Mouse (Mus musculus) hindbrain, postnatal 0 days (tissue): ENCODE data around the gene Lce3c. TPM values are rescaled to one million over a fixed set of nuclear protein-coding genes. Genes with fewer than 3 reads are reported as not detected.

Source experiments
- ATAC-seq: fragments of 200-750 bp; cut with Nextera tagmentation; 2 replicates; pipeline ENCODE4 v1.8.0; 2017; ENCODE audit warnings: mild to moderate bottlenecking, moderate TSS enrichment, moderate library complexity
- DNase-seq: peaks from one replicate; pipeline ENCODE4 v3.0.0-alpha.2; 2015; ENCODE audit warnings: low spot score
- H3K27ac ChIP-seq: fragments of 300-500 bp; sonication (generic); 2 replicates; pipeline ENCODE4 v1.5.1; 2014; ENCODE audit warnings: mild to moderate bottlenecking
- H3K27me3 ChIP-seq: fragments of 300-500 bp; sonication (generic); 2 replicates; pipeline ENCODE4 v1.6.1; 2014; ENCODE audit warnings: low read length, mixed read lengths; ENCODE audit not compliant: insufficient read depth
- H3K36me3 ChIP-seq: fragments of 300-500 bp; sonication (generic); 2 replicates; pipeline ENCODE4 v1.6.1; 2014; ENCODE audit warnings: low read length, mixed read lengths; ENCODE audit not compliant: insufficient read depth
- H3K4me1 ChIP-seq: fragments of 300-500 bp; sonication (generic); 2 replicates; pipeline ENCODE4 v1.6.1; 2014; ENCODE audit warnings: antibody characterized with exemption, low read length, mixed read lengths; ENCODE audit not compliant: insufficient read depth
- H3K4me2 ChIP-seq: fragments of 300-500 bp; sonication (generic); 2 replicates; pipeline ENCODE4 v1.6.1; 2014; ENCODE audit warnings: low read depth, mild to moderate bottlenecking, low read length, moderate library complexity, mixed read lengths
- H3K4me3 ChIP-seq: fragments of 300-500 bp; sonication (generic); 2 replicates; pipeline ENCODE4 v1.5.1; 2014; ENCODE audit warnings: low read length
- H3K9ac ChIP-seq: fragments of 300-500 bp; sonication (generic); replicated peaks from 2 replicates; pipeline ENCODE4 v1.6.1; 2014; ENCODE audit warnings: mild to moderate bottlenecking, low read length, moderate library complexity, mixed read lengths
- H3K9me3 ChIP-seq: fragments of 300-500 bp; sonication (generic); 2 replicates; pipeline ENCODE4 v1.6.1; 2016; ENCODE audit warnings: low read length, mixed read lengths
- CTCF ChIP-seq: IDR thresholded peaks from 2 replicates; pipeline ENCODE4 v1.5.1; 2016; ENCODE audit warnings: antibody characterized with exemption, control low read depth, low read depth
- WGBS: fragments of 180-500 bp; shearing (Covaris S2); extraction: QIAGEN DNeasy Blood & Tissue Kit; methylation state at CpG from one replicate; pipeline ENCODE4 v1.1.7; 2014; 5-methylcytosine and 5-hydroxymethylcytosine counted together
- polyA plus RNA-seq: library from polyadenylated mRNA; unstranded; fragments of >200 nt; fragmentation: Nextera tagmentation; extraction: Ambion mirVana; gene quantifications from 2 replicates; pipeline ENCODE4 v1.2.1, GENCODE M21; 2015
- total RNA-seq: library from RNA; depleted of rRNA; stranded (reverse); fragments of >200 nt; gene quantifications from 2 replicates; pipeline ENCODE4 v1.2.3, GENCODE M21; 2014; rRNA removed

Gene Lce3c
- total RNA-seq, result not detected in 2 replicates
- polyA plus RNA-seq, result 0.46 and 1.3 TPM in 2 replicates

DNA sequence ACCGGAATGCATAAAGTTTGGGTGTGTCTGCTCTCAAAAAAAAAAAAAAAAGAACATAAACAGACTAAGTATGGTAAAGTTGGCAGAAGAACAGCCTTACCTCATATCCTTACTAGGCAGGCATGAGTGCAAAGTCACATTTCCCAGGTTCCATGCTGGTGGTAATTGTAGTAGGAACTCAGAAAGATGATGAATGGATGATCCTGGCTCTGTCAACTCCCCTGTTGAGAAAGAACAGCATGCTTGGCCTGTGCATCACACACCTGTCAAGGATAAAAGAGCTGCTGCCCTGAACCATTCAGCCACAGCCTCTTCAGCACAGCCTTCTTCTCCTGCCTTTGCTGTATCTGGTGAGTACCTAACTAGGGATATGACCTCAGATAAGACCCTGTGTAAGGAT, at the start of gene Lce3c:
TSS of gene Lce3c (plus strand) at position 301 of the 400 bp plus-strand sequence.
- DNase-seq (no peak), ATAC-seq (no peak)
- no peak within 1 kb of the TSS for H3K9ac ChIP-seq
- no peak for TF ChIP-seq CTCF
- H3K4me2 ChIP-seq, result no peak within 1 kb of the TSS
- H3K27me3 ChIP-seq, result no peaks in the 10 kb centered on the region
- H3K36me3 ChIP-seq, result no peaks in the 10 kb centered on the region
- no peaks in the 10 kb centered on the region for H3K9me3 ChIP-seq
- 78% methylated on average over 1 of the region's 1 CpGs for WGBS
- no peak within 1 kb of the TSS for H3K27ac ChIP-seq
- no peak within 1 kb of the TSS for H3K4me3 ChIP-seq
- H3K4me1 ChIP-seq, result no peaks in the 10 kb centered on the region

- no peak overlapping the region for H3K9ac ChIP-seq
- H3K36me3 ChIP-seq, result no peaks in the 10 kb centered on the region
- no peak for TF ChIP-seq CTCF
- no peak overlapping the region for H3K27ac ChIP-seq
- no peaks in the 10 kb centered on the region for H3K4me1 ChIP-seq
- no peaks in the 10 kb centered on the region for H3K27me3 ChIP-seq
- no peak overlapping the region for H3K4me2 ChIP-seq
- DNase-seq (no peak), ATAC-seq (no peak)
- H3K9me3 ChIP-seq, result no peaks in the 10 kb centered on the region
- 56% methylated on average over 1 of the region's 1 CpGs for WGBS
- H3K4me3 ChIP-seq, result no peak overlapping the region
These were observed 49.8 kb upstream of the Lce3c start for GRCm38 (mm10) chr3:92894489-92894888.

GRCm38 (mm10) chr3:92902992-92903391, 41.3 kb upstream of the Lce3c start:
- H3K9ac ChIP-seq, result no peak overlapping the region
- H3K36me3 ChIP-seq, result no peaks in the 10 kb centered on the region
- WGBS, result 26% methylated on average over 3 of the region's 3 CpGs
- ATAC-seq (no peak), DNase-seq (peak; percentile 25)
- H3K27ac ChIP-seq, result no peak overlapping the region
- peak; percentile 66 for TF ChIP-seq CTCF
- no peak overlapping the region for H3K4me3 ChIP-seq
- H3K4me1 ChIP-seq, result no peaks in the 10 kb centered on the region
- H3K4me2 ChIP-seq, result no peak overlapping the region
- no peaks in the 10 kb centered on the region for H3K9me3 ChIP-seq
- H3K27me3 ChIP-seq, result no peaks in the 10 kb centered on the region

DNA sequence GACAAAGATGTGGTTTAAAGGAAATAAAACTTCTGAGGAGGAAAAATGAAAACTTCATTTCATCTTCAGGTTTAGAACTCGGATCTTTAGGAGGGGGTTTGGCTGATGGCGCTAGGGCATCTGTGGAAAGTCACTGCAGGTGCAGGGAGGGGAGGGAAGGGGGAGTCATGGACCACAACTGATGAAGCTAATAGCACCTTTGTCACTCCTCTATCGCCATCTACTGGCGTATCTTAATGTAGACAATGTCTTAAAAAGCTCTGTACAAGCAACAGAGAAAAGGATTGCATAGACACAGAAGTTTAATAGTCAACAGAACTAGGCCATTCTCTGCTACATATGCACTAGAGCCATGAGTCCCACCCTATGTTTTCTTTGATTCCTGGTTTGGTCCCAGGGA, 40.6 kb upstream of the Lce3c start:
- ATAC-seq, result peak; percentile 64; the same call in 1 of the 2 replicates
- H3K4me1 ChIP-seq, result no peaks in the 10 kb centered on the region
- WGBS, result 22% methylated on average over 4 of the region's 4 CpGs
- no peak overlapping the region for H3K4me2 ChIP-seq
- peak; percentile 75 for DNase-seq
- H3K9ac ChIP-seq, result no peak overlapping the region
- no peak overlapping the region for H3K27ac ChIP-seq
- no peaks in the 10 kb centered on the region for H3K9me3 ChIP-seq
- H3K4me3 ChIP-seq, result no peak overlapping the region
- peak; percentile 70 for TF ChIP-seq CTCF
- H3K36me3 ChIP-seq, result no peaks in the 10 kb centered on the region
- H3K27me3 ChIP-seq, result no peaks in the 10 kb centered on the region

GRCm38 (mm10) chr3:92905182-92905581, 39.1 kb upstream of the Lce3c start:
- Histone ChIP-seq H3K36me3 (no peaks in the 10 kb centered on the region), H3K27ac (no peak overlapping the region), H3K27me3 (no peaks in the 10 kb centered on the region), H3K9me3 (no peaks in the 10 kb centered on the region), H3K4me2 (no peak overlapping the region), H3K4me1 (no peaks in the 10 kb centered on the region), H3K4me3 (no peak overlapping the region), H3K9ac (no peak overlapping the region)
- 54% methylated on average over 3 of the region's 3 CpGs for WGBS
- TF ChIP-seq CTCF, result no peak
- DNase-seq (no peak), ATAC-seq (no peak)

DNA sequence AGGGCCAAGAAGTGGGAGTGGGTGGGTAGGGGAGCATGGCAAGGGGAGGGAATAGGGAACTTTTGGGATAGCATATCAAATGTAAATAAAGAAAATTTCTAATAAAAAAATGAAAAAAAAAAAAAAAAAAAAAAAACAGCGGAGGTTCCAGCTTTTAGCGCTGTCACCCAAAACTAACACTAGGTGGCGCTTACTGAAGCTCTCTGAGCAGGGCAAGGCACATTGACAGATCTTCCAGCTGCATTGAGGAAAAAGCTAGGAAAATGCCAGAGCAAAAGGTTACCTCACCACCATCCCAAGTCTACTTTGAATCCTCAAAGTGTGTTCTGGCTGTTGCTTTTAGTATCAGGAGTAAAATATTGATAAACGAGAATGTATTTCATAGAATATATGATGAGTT, 36.7 kb upstream of the Lce3c start:
- 25% methylated on average over 4 of the region's 4 CpGs for WGBS
- peak; percentile 80 for DNase-seq
- TF ChIP-seq CTCF, result peak; percentile 72
- Histone ChIP-seq H3K27ac (no peak overlapping the region), H3K4me1 (no peaks in the 10 kb centered on the region), H3K27me3 (no peaks in the 10 kb centered on the region), H3K4me2 (no peak overlapping the region), H3K9me3 (no peaks in the 10 kb centered on the region), H3K9ac (no peak overlapping the region), H3K36me3 (no peaks in the 10 kb centered on the region), H3K4me3 (no peak overlapping the region)
- peak; percentile 59; the same call in 1 of the 2 replicates for ATAC-seq

- WGBS, result 61% methylated on average over 4 of the region's 4 CpGs
- no peaks in the 10 kb centered on the region for H3K4me1 ChIP-seq
- no peaks in the 10 kb centered on the region for H3K27me3 ChIP-seq
- H3K9ac ChIP-seq, result no peak overlapping the region
- H3K36me3 ChIP-seq, result no peaks in the 10 kb centered on the region
- H3K27ac ChIP-seq, result no peak overlapping the region
- no peak for ATAC-seq
- peak; percentile 23 for DNase-seq
- peak; percentile 49 for TF ChIP-seq CTCF
- H3K4me3 ChIP-seq, result no peak overlapping the region
- no peak overlapping the region for H3K4me2 ChIP-seq
- no peaks in the 10 kb centered on the region for H3K9me3 ChIP-seq
These were observed 23.9 kb upstream of the Lce3c start for GRCm38 (mm10) chr3:92920364-92920763.
